Mouse (Mus musculus) colon, adult 2 months (tissue): Measurements from ENCODE around the gene Tubg2. TPM values are rescaled to one million over a fixed set of nuclear protein-coding genes. Genes with fewer than 3 reads are reported as not detected.

Experiments used
- polyA plus RNA-seq: library from polyadenylated mRNA; depleted of rRNA; stranded (reverse); fragments of >200 nt; gene quantifications from 2 replicates; pipeline ENCODE4 v1.2.3, GENCODE M21; 2012; rRNA removed

Tubg2 gene
- 3.8 and 4.6 TPM in 2 replicates for polyA plus RNA-seq

GRCm38 (mm10) chr11:101155728-101156371, at the start of gene Tubg2:
TSS of gene Tubg2 (plus strand) at chr11:101155907.

DNA sequence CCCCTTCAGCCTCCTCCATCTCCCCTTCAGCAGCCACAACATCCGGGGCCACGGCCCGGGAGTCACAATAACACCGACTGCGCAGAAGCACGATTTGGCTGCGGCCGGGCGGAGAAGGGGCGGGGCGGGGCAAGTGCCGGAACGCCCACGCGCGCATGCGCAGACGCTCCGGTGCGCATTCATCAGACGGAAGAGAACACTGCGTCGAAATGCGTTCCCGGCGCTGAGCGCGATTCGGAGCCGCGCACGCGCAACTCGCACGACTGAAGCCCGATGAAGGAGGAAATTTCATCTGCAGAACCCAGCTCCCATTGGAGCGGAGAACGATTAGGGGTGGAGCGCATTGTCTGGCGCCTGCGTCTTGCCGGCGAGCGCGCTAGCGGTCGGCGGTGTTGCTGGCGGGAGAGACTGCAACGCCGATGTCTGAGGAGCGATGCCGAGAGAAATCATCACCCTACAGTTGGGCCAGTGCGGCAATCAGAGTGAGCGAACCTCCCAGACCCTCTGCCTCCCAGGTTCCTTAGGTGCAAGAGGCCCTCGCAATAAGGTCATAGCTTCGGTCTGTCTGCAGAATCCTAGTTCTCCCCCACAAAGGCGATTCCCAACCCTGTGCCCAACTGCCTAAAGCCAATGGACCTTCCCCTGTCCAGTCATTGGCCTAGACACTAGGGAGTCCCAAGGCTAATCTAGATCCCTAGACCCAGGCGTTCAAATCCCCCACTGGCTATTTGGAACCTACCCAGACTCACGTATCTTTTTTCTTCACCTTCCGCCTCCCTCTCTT, 35.8 kb upstream of the Tubg2 start, which contains the start of the genes Retreg3 and Tubg1:
Gene Retreg3, minus strand, starts transcription at position 133 of the 784 bp plus-strand sequence.
Gene Tubg1, plus strand, starts transcription at position 178 of the 784 bp plus-strand sequence.

GRCm38 (mm10) chr11:101170354-101170810, 14.7 kb downstream of the Tubg2 start, which contains the start of gene Cntnap1:
TSS of gene Cntnap1 (plus strand) at chr11:101170523.

DNA sequence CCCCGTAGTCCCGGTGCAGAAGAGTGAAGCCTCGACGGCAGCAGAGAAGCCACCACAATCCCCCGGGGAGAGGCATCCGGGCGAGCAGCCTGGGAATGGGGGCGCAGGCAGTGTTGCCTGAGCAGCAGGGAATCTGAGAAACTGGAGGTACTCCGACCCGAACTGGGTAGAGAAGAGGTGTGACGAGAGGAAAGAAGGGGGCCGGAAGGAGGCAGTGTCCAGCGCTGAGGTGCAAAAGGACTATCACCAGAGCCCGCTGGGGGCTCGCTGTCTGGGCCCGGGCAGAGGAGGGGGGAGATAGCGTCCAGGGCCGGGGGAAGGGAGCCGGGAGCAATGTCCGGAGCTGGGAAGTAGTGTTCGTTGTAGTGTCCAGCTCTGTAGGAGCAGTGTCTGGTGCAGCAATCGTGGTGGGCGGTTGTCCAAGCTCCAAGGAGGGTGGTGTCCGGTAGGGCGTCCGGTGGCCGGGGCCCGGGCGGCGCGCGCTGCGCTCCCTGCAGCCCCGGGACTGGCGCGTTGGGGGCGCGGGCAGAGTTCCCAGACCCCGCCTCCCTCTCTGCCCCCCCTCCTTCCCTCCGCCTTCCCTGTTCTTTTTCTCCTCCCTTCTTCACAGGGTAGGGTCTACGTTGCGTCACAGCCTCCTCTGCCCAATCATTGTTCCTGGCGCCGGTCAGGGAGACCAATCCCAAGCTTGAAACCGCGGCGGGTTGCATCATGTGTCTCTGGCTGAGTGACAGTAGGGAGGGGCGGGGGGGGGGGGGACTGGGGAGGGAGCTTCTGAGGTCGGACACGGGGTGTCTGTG, 15.3 kb downstream of the Tubg2 start, which contains the start of gene Plekhh3:
Gene Plekhh3, minus strand, starts transcription at position 541 of the 800 bp plus-strand sequence.

GRCm38 (mm10) chr11:101174851-101175628, 19.3 kb downstream of the Tubg2 start, which contains the start of gene Ccr10:
TSS of gene Ccr10 (minus strand) at chr11:101175443.

Other genes with a start within 250 kb of the Tubg2 start
- 81.1 and 88.3 TPM in 2 replicates for gene Stat3, start 216.4 kb upstream of the Tubg2 start, polyA plus RNA-seq
- 113 and 115 TPM in 2 replicates for gene Cavin1, start 185.0 kb upstream of the Tubg2 start, polyA plus RNA-seq
- 55.1 and 69.7 TPM in 2 replicates for gene Atp6v0a1, start 146.5 kb upstream of the Tubg2 start, polyA plus RNA-seq
- gene Naglu, start 85.9 kb upstream of the Tubg2 start, polyA plus RNA-seq, result 43.0 and 43.7 TPM in 2 replicates
- 0.41 and 0.91 TPM in 2 replicates for gene Hsd17b1, start 77.5 kb upstream of the Tubg2 start, polyA plus RNA-seq
- 47.4 and 55.8 TPM in 2 replicates for gene Coasy, start 73.3 kb upstream of the Tubg2 start, polyA plus RNA-seq
- 80.5 and 109 TPM in 2 replicates for gene Mlx, start 68.6 kb upstream of the Tubg2 start, polyA plus RNA-seq
- gene Psmc3ip, start 60.5 kb upstream of the Tubg2 start, polyA plus RNA-seq, result 1.1 and 1.2 TPM in 2 replicates
- gene Retreg3, start 36.0 kb upstream of the Tubg2 start, polyA plus RNA-seq, result 67.8 and 73.7 TPM in 2 replicates
- gene Tubg1, start 36.0 kb upstream of the Tubg2 start, polyA plus RNA-seq, result 12.8 and 14.3 TPM in 2 replicates
- 8.2 and 8.3 TPM in 2 replicates for gene Cntnap1, start 14.6 kb downstream of the Tubg2 start, polyA plus RNA-seq
- gene Plekhh3, start 15.4 kb downstream of the Tubg2 start, polyA plus RNA-seq, result 47.1 and 53.0 TPM in 2 replicates
- 8.8 and 15.4 TPM in 2 replicates for gene Ccr10, start 19.5 kb downstream of the Tubg2 start, polyA plus RNA-seq
- gene Ezh1, start 70.6 kb downstream of the Tubg2 start, polyA plus RNA-seq, result 32.4 and 34.9 TPM in 2 replicates
- gene Ramp2, start 90.1 kb downstream of the Tubg2 start, polyA plus RNA-seq, result 35.2 and 41.7 TPM in 2 replicates
- gene Vps25, start 97.8 kb downstream of the Tubg2 start, polyA plus RNA-seq, result 115 and 129 TPM in 2 replicates
- 22.2 and 23.9 TPM in 2 replicates for gene Wnk4, start 104.7 kb downstream of the Tubg2 start, polyA plus RNA-seq
- 0.54 and 0.91 TPM in 2 replicates for gene Cntd1, start 123.1 kb downstream of the Tubg2 start, polyA plus RNA-seq
- gene Coa3, start 123.2 kb downstream of the Tubg2 start, polyA plus RNA-seq, result 727 and 839 TPM in 2 replicates
- gene Becn1, start 146.4 kb downstream of the Tubg2 start, polyA plus RNA-seq, result 101 and 135 TPM in 2 replicates
- 31.2 and 34.3 TPM in 2 replicates for gene Psme3, start 160.3 kb downstream of the Tubg2 start, polyA plus RNA-seq
- 5.0 and 5.5 TPM in 2 replicates for gene Aoc2, start 169.2 kb downstream of the Tubg2 start, polyA plus RNA-seq
- 22.5 and 22.8 TPM in 2 replicates for gene Aoc3, start 174.7 kb downstream of the Tubg2 start, polyA plus RNA-seq
- not detected in 2 replicates for gene G6pc, start 211.7 kb downstream of the Tubg2 start, polyA plus RNA-seq